Mouse (Mus musculus): ENCODE results near the gene Acap3. TPM values are rescaled to one million over a fixed set of nuclear protein-coding genes. Genes with fewer than 3 reads are reported as not detected.
A peak's percentile ranks its signal among the peaks of the same experiment; 100 is the strongest.

Gene Acap3
- total RNA-seq, 2 experiments from 2014 or later, result 121 to 129 TPM

DNA sequence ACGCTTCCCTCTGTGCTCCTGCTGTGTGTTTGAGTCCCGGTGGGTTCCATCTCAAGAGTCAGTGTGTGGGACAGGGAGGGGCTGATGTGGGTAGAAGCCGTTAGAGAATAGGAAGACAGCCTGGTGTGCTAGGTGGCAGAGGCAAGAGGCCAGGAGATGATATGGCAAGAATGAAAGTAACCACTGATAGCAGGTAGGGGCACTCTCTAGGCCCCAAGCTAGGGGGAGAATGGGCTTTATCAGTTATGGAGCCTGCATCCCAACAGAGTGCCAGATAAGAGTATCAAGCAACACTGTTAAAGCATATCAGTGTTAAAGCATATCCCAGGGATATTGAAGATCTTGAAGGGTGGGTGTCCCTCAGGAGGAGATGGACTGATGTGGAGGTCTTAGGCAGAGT is 34.7 kb upstream of the Acap3 start:
- H3K27ac ChIP-seq, result no peak overlapping the region
- DNase-seq (ENCODE audit: low spot score in 2 of 2), result no peak
- H3K4me3 ChIP-seq, result no peak overlapping the region
- no peak for TF ChIP-seq CTCF (conservative IDR thresholded peaks at IDR 0.05)

DNA sequence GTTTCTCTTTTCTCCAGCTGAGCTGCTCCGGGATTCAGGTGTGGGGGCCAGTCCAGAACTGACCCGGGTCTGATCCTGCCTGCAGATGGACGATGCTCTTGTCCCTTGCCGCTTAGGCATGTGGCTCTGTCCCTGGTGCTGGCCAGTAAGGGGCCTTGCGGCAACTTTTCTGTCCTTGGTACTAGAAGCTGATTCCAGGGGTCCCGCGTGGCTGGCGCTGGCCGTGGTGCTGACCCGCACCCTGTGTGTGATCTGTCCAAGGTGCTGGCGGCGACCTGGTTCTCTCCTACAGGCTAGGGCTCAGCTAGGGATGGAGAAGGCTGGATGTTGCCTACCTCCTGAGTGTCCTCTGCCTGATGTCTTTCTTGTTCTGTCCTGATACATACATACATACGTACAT is 32.3 kb upstream of the Acap3 start:
- TF ChIP-seq CTCF (conservative IDR thresholded peaks at IDR 0.05), result no peak
- Histone ChIP-seq H3K27ac (no peak overlapping the region), H3K4me3 (no peak overlapping the region)
- DNase-seq (ENCODE audit: low spot score in 2 of 2), result no peak

DNA sequence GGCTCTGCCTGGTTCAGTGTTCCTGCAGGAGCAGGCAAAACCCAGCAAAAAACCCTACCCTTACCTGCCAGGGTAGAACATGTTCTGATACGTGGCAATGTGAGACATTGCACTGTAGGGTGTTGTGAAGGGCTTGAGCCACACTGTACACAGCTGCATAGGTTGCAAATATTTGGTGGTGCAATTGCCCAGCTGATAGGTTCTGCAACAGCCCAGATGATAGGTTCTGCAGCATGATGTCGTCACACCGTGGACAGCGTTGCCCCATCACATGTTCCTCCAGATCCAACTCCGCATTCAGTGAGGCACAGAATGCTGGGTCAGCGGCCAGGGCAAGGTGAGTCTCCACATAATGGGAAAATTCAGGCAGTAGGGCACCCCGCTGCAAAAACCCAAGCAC is 29.8 kb upstream of the Acap3 start:
- H3K27ac ChIP-seq, result no peak overlapping the region
- TF ChIP-seq CTCF (conservative IDR thresholded peaks at IDR 0.05), result no peak
- no peak overlapping the region for H3K4me3 ChIP-seq
- DNase-seq (ENCODE audit: low spot score in 2 of 2), result no peak

DNA sequence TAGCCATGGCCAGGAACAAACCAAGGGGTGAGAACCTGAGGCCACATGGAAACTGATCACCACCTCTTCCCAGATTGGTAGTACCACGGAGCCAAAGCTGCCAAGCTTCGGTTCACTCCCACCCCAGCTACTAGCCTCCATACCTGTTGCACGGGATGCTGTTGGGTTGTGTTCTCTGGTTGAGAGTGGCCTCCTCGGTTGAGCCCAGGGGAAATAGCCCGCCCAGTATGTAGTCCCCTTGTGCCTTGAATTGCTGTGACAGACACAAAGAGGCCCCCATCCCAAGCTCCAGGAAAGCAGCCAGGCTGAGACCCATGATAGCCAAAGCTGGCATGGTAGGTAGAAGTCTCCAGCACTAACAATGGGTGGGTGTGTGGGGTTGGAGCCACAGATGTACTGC is 28.6 kb upstream of the Acap3 start, which contains the start of gene Tas1r3:
TSS of gene Tas1r3 (minus strand) at position 362 of the 400 bp plus-strand sequence.
- DNase-seq (ENCODE audit: low spot score in 2 of 2), result no peak
- no peak within 1 kb of the TSS for H3K27ac ChIP-seq
- TF ChIP-seq CTCF (conservative IDR thresholded peaks at IDR 0.05), result no peak
- H3K4me3 ChIP-seq, result no peak within 1 kb of the TSS

DNA sequence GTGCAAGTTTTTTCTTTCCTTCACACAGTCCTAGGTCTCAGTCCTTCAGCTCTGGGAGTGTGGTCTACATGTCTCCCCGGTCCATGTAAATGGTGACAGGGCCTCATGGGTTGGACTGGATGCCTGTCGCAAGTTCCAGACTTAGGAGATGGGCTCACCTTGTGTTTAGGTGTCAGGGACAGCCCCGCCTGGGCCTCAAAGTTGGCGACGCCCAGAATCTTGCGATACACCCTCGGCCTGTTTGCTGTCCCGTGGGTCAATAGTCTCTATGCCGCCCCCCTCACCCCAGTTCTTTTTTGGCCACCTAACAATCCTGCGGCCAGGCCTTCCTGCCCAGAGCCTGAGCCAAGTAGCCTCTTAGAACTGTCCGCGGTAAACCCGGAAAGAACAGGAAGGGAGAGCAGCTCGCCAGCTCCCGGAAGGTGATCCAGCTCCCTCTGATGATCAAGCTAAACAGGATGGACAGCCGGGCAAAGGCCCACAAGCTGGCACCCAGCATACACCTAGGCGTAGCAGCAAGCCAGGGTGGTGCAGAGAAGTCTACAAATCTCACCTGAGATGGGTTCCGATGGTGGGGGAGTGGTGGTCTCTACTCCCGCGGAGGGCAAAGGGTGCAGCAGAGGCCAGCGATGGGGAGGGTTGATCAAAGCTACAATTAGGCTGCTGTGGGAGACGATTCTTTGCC is 22.9 kb upstream of the Acap3 start:
- no peak for DNase-seq (ENCODE audit: low spot score in 2 of 2)
- no peak for TF ChIP-seq CTCF (conservative IDR thresholded peaks at IDR 0.05)
- H3K4me3 ChIP-seq, result peak overlapping the region; percentile 74
- H3K27ac ChIP-seq, result peak overlapping the region; percentile 84

DNA sequence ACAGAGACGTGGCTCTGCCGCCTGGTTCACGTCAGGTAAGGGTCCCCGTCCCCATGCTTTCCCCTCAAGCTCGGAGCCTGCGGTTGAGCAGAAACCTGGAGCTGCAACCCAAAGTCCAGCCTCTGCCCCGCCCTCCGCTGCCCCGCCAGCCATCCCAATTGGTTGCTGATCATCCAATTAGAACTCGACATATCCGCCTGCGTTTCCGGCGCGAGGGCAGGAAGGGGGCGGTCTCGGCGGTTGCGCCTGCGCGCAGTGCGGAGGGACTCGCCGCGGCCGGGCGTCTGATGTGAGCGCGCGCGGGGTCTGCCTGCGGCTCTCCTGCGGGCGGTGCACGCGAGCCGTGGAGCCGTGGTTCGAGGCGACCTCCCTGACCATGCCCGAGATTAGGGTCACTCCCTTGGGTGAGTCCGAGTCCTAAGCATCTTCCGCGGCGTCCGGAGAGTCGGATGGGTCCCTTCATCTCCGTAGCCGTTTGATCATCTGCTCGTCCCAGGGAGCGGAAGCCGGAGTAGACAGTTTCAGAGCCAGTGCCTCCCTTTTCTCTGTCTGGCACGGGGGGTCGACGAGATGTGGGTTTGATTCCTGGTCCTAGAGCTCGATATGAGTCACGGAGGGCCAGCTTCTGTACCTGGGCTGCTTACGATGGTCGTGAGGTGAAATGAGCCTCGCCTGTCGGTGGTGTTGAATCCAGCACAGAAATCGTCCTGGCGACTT is 22.1 kb upstream of the Acap3 start, which contains the start of the genes Cptp and Ints11:
TSS of gene Cptp (minus strand) at position 124 of the 717 bp plus-strand sequence.
TSS of gene Ints11 (plus strand) at position 230 of the 717 bp plus-strand sequence.
- Histone ChIP-seq H3K4me3 (peak within 1 kb of the TSS; percentile 74), H3K27ac (peak within 1 kb of the TSS; percentile 84)
- peak; percentile 66 for TF ChIP-seq CTCF (conservative IDR thresholded peaks at IDR 0.05)
- peak; percentile 96 for DNase-seq (ENCODE audit: low spot score in 2 of 2)

DNA sequence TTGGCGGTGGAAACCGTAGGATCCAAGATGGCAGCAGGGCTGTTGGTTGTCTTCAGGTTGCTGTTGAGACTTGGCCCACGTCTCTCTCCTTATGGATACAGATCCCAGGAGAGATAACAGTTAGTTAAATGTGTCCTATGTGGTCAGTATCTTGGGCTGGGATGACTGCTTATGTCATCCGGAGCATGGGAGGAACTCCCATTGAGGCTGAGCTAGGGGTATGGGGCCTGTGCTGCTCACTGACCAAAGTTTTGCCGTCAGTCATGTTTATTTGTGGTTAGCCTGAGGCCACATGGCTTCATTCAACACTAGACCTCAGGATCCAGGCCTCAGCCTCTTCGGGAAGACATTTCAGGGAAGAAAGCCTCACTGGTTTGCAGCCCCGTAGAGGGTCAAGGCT is 20.2 kb upstream of the Acap3 start:
- no peak for TF ChIP-seq CTCF (conservative IDR thresholded peaks at IDR 0.05)
- Histone ChIP-seq H3K27ac (no peak overlapping the region), H3K4me3 (no peak overlapping the region)
- no peak for DNase-seq (ENCODE audit: low spot score in 2 of 2)

DNA sequence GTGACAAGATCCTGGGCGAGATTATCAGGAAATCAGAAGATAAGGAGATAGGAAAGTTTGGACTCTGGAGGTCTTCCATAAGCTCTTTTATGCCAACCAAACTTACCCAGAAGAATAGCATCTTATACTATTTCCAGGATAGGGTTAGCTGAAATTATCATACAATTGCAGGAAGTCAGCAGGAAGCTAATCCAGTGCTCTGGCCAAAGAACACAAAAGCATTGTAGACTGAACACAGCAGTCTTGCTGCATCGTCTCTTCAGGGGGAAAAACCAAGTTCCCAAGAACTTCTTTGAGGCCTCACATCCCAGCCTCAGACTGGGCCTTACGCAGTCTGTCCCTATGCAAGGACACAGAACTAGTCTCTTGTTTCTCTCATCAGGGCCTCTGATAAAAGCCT is 8.0 kb upstream of the Acap3 start:
- Histone ChIP-seq H3K4me3 (no peak overlapping the region), H3K27ac (peak overlapping the region; percentile 55; the same call in 1 of the 2 replicates)
- TF ChIP-seq CTCF (conservative IDR thresholded peaks at IDR 0.05), result no peak
- DNase-seq (ENCODE audit: low spot score in 2 of 2), result no peak

DNA sequence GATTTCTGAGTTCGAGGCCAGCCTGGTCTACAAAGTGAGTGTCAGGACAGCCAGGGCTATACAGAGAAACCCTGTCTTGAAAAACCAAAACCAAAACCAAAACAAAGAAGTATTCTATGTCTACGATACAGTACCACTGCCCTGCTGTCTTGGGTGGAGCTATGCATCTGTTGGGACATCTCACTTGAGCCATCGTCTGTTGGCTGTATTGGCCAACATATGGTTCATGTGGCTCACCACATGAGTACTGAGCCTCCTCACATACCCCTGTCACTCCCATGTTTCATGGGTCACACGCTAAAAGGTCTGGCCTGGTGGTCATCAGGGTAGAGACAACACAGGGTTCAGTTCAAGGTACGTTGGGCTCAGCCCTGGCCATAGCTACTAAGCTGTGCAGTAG is 5.3 kb upstream of the Acap3 start:
- TF ChIP-seq CTCF (conservative IDR thresholded peaks at IDR 0.05), result no peak
- H3K27ac ChIP-seq, result no peak overlapping the region
- no peak overlapping the region for H3K4me3 ChIP-seq
- DNase-seq (ENCODE audit: low spot score in 2 of 2), result no peak

DNA sequence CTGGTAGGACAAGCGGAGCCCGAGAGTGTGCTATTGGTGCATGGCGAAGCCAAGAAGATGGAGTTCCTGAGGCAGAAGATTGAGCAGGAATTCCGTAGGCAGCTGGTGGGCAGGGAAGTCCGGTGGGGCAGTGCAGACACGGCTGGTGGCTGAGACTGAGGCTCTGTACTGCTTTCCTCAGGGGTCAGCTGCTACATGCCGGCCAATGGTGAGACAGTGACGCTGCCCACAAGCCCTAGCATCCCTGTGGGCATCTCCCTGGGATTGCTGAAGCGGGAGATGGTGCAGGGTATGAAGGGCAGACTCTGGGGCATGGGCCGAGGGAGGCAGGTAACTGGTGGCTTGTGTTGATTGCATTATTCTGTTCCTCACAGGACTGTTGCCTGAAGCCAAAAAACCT is 3.9 kb upstream of the Acap3 start:
- DNase-seq (ENCODE audit: low spot score in 2 of 2), result peak in 1 of 2 experiments; percentile 7
- TF ChIP-seq CTCF (conservative IDR thresholded peaks at IDR 0.05), result no peak
- no peak overlapping the region for H3K27ac ChIP-seq

DNA sequence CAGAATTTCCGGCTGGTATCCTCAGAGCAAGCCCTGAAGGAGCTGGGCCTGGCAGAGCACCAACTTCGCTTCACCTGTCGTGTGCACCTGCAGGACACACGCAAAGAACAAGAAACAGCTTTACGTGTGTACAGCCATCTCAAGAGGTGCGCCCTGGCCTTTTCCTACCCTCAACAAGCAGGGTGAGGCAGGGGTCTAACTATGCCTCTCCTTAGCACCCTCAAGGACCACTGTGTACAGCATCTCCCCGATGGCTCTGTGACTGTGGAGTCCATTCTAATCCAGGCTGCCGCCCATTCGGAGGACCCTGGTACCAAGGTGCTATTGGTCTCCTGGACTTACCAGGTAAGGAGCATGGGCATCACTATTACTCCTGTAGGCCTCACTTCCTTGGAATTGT is 3.4 kb upstream of the Acap3 start:
- TF ChIP-seq CTCF (conservative IDR thresholded peaks at IDR 0.05), result no peak
- peak in 1 of 2 experiments; percentile 9 for DNase-seq (ENCODE audit: low spot score in 2 of 2)

More for the DNA sequence above, 3.9 kb upstream of the Acap3 start:
- no peak overlapping the region for H3K4me3 ChIP-seq

DNA sequence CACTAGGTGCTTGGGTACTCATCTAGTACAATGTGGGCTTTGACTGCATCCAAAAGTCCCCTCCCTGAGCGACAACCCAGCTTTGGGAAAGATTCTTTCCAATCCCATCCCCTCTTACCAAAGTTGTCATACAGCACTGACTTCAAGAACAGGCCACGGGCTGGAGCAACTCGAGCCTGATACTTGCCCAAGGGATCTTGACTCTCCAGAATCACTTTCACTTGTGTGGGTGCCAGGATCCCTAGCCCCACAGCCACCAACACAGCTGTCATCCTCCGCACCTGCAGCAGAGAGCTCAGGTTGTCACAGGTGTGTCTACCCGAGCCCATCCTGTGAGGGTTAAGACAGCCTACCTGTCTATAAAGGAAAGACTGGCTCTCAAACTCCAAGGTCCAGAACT is 2.3 kb upstream of the Acap3 start:
- DNase-seq (ENCODE audit: low spot score in 2 of 2), result no peak
- no peak for TF ChIP-seq CTCF (conservative IDR thresholded peaks at IDR 0.05)
- Histone ChIP-seq H3K27ac (no peak overlapping the region), H3K4me3 (no peak overlapping the region)

More for the DNA sequence above, 3.4 kb upstream of the Acap3 start:
- H3K4me3 ChIP-seq, result no peak overlapping the region
- H3K27ac ChIP-seq, result no peak overlapping the region

DNA sequence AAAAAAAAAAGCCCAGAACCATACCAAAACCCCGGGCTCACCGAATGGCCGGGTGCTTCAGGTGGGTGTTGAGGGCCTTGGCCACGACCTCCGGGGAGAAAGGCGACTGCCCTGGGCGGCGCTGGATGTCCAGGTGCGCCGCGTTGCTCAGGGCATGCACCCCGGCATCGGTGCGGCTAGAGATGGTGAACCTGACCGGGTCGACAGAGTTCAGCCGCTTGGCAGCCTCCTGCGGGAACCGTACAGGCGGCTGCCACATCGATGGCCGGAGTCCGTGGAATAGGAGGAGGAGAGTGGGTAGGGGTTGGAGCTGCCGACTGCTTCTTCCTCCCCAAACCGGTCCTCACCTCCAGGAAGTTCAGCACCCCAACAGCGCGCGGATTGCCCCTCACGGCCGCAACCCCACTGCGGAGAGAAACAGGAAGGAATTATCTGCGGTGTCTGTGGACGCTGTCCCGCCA is 581 bp upstream of the Acap3 start:
- TF ChIP-seq CTCF (conservative IDR thresholded peaks at IDR 0.05), result no peak
- Histone ChIP-seq H3K27ac (peak overlapping the region; percentile 99), H3K4me3 (peak overlapping the region; percentile 84)
- DNase-seq (ENCODE audit: low spot score in 2 of 2), result no peak

Data from layer of hippocampus, adult 2 months (tissue).